Mouse (Mus musculus): ENCODE results near the gene Slc22a18. TPM values are rescaled to one million over a fixed set of nuclear protein-coding genes. Genes with fewer than 3 reads are reported as not detected.

Gene Slc22a18
- polyA plus RNA-seq (2012; rRNA removed), result 140 and 170 TPM in 2 replicates

DNA sequence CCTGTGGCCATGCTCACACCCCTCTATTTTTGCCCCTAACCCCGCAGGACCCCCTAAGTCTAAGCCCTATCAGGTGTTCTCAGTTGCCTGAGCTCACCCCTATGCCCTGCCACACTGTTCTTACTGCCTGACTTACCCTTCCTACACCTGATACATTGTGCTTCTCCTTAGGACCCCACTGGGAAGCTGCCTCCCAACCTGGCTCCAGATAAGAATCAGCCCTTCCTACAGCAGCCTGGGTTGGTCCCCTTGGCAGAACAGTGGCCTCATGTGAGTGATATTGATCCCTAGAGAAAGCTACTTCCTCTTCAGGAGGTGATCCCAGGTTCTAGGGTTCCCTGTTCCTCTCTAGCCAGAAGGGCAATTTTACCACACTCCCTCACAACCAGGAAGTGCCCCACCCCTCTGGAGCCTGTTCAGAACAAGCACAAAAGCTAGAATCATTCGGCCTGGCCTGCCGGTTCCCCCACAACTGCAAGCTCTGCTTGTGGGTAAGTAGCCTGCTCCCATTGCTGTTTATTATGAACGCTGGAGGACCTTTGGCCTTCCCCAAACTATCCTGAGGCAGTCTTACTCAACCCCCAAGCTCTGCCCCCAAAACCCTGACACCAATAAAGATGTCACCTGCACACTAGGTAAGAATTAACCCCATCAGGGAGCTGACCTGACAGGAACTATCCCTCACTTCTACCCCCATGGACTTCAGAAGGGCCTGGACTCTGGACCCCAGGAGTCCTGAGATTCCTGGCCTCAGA is at the start of gene Slc22a18:
Gene Slc22a18 (plus strand): TSS at position 390 of the 755 bp plus-strand sequence.
- DNase-seq (ENCODE audit: low read depth, low spot score), result peak; percentile 83
- 17% methylated on average over 4 of the region's 4 CpGs for WGBS

DNA sequence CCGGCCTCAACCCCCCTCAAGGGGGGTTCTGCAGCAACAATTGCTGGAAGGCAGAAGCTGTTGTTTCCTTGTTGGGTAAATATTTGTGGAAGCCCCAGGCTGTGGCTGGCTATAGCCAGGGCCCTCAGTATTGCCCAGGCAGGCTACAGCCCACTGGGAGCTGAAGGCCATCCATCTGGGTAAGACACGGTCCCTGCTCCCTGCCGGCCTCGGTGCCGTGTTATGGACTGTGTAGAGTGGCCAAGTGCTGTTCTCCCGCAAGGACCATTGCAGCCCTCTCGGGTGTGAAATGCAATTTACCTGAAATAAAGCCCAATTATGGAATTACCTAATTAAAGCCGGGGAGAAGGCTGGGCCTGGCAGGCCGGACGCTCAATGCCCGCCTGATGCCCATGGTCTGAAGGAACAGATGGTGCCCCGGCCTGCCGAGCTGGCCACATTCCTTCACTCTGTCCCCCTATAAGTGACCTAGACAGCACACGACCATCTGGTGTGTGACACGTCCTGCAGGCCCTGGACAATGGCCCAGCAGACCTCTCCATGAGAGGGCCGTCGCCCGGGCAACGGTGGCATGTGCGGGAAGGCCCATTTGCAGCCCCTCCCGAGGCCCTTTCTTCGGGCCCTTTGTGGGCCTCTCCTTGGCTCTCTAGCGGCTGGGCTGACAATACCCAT is 45.3 kb upstream of the Slc22a18 start:
- DNase-seq (ENCODE audit: low read depth, low spot score), result no peak

DNA sequence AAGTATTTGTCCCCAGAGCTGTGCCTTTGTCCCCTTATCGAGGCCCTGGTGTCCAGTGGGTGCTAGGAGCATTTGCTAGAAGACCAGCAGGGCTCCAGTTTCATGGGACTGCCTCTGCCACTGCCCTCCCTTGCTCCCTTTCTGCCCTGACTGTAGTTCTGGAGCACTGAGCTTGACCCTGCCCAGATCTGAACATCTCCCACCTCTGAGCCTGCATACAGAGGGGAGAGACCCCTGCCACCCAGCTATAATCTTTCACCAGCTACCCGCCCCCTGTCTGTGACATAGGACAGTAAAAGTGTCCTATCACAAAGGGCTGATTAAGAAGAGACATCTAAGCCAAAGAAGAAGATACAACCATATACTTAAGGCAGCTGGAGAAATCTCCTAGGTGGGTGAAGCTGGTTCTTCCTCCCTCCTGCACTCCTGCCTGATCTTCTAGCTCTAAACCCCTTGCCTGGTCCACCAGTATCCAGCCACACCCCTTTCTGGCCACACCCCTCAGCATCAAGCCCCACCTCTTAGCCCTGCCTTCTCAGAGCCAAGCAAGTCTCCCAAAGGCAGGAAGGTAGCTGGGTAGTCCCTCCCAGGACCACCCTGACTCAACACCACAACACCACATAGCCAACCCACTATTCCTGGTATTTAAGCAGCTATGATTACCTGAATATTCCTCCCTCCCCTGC is 44.6 kb upstream of the Slc22a18 start:
- WGBS, result 61% methylated on average over 2 of the region's 2 CpGs
- no peak for DNase-seq (ENCODE audit: low read depth, low spot score)

More for the DNA sequence above, 45.3 kb upstream of the Slc22a18 start:
- WGBS, result 76% methylated on average over 23 of the region's 23 CpGs

DNA sequence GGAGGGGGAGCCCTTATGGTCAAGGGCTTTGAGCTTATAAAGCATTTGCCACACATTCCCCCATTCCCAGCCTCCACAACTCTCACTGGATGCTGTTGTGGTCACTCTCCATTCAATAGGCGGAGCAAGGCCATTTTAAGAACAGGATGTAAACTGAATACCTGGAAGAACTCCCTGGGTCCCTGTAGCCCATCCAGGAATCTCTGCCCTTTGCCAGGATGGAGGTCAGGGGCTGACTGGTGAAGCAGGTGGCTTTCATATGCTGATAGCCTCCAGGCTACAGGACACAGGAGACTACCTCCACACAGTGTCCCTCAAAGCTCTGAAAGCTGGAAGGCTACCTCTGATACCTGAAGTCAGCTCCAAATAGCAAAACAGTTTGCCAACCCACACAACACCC is 40.9 kb upstream of the Slc22a18 start:
- WGBS, result 91% methylated on average over 1 of the region's 1 CpGs
- DNase-seq (ENCODE audit: low read depth, low spot score), result no peak

DNA sequence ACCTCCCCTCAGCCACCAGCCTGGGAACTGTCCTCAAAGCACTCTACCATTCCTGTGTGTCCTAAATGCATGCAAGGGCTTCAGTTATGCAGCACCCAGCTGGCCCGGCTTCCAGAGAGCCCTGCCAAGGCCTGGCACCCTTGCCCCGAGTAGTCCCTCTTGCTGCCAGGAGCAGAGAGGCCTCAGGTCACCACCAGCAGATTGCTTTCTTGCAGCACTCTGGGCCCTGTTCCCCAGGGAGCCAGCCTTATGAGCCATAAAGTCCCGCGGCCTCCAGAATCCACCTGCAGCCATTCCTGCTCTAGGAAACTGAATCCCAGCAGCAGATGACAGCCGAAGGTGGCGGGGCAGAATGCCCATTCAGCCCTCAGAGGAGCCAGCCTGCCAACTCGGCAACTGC is 40.2 kb upstream of the Slc22a18 start:
- DNase-seq (ENCODE audit: low read depth, low spot score), result no peak
- WGBS, result 49% methylated on average over 7 of the region's 7 CpGs

DNA sequence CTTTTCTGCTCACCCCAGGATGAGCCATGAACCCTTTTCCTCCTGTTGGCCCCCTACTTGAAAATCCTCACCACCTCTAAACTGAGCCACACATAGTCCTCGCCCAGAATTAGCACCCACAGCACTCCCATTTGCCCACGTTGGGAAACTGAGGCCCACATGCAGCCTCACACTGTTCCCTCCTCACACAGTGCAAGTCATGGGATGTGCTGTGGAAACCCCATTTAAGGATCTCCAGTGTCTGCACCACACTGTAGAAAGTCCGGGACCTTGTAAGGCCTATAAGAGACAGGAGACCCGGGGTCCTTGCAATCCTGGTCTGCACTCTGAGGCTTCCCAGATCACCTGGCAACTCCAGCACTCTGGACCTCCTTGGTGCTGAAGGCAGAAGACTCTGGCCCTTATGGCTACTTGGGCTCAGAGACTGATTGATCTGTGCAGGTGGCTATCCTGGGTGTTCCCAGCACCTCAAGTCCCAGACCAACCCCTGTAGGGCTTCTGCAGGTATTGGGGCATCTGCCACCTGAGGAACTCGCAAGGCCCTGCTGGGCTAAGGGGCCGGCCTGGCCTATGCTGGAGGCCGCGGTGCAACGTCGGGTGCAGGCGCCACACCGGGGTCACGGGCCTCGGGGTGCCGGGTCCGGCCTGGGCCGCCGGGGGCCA is 36.2 kb upstream of the Slc22a18 start:
- no peak for DNase-seq (ENCODE audit: low read depth, low spot score)
- 42% methylated on average over 18 of the region's 18 CpGs for WGBS

DNA sequence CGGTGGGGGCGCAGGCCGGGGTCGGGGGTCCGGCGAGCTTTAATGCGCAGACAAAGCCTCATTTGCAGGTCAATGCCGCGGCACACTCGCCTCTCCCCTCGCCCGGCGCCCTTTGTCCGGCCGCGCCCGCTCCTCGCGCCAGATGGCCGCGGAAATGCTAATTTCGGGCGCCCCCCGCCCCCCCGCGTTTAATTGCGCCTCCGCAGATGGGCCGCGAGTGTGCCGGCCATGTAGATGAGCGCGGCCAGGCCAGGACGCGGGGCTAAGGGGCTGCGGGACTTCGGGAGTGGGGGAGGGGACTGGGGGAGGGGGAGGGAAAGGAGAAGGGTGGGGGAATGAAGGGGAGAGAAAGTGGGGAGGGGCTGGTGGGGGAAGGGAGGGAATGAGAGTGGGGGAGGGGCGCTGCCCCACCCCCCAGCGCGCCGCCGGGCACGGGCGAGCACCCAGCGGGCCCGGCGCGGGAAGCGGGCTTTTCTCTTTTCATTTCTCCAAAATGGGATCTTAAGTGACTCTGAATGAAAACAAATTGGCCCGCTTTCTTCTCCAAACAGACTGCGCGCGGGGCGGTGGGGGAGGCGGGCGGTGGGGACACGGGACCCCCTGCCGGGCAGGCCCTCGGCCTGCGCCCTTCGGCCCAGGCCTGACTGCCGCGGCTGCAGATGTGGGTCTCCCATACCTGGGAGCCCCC is 35.5 kb upstream of the Slc22a18 start:
- DNase-seq (ENCODE audit: low read depth, low spot score), result no peak
- 6% methylated on average over 63 of the region's 63 CpGs for WGBS

DNA sequence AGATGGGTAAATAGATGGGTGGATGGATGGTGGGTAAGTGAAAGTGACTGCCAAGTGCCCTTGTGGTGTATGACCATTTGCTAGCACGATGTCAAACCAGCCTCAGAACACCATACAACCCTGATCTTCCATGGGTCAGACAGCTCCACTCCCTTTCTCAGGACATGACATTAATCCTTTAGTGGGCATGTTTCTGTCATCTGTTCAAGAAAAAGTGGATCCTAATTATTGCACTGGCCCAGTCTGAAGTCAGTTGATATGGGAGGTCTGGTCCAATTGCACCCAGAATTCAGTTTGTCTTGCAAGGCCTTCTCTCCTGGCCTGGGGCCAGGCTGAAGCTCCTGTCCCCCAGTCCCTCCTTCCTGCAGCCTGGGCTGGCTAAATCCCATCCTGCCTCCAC is 34.6 kb upstream of the Slc22a18 start:
- 92% methylated on average over 1 of the region's 1 CpGs for WGBS
- DNase-seq (ENCODE audit: low read depth, low spot score), result no peak

DNA sequence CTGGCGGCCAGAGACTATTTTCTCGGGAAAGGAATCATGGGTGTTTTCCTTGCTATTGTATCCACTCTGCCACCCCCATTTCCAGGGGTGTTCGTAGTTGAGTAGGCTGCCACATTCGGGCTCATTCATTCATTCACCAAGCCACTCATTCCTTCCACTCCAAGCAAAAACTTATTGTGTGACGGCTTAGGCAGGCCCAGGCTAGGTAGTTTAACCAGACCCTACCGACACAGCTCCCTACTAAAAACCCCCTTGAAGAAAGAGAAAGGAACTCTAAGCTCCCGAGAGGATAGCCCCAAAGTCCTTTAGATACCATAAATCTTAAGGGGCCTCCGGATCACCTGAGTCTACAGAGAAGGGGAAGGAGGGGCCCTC is 29.0 kb upstream of the Slc22a18 start:
- DNase-seq (ENCODE audit: low read depth, low spot score), result no peak
- WGBS, result 60% methylated on average over 8 of the region's 8 CpGs

DNA sequence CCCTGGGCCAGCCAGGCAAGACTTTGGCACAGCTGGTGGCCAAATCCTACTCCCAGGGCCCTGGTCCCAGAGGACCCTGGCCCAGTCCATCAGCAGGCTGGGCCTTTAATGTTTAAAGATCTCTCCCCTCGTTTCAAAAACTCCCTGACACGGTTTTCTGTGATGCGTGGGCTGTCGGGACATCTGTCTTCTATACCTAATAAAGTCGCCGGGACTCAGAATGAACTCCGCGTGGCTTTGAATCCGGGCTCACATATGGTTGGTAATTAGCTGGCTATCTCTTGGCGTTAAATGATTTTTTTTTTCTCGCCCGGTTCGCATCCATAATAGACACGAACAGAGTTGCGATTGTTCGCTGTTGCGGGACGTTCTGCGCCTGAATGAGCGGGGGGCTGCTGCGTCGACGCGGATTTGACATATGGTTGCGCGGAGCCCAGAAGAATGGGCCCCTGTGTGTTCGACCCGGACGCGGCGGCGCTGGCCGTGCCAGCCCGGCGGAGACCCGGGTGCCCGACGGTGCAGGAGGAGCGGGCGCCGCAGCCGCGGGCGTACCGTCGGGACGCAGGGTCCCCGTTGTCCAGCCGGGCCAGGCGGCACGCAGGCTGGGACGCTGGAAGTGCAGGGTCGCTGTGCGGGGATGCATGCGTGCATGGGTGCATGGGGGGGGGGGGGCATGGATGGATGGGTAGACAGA is 28.4 kb upstream of the Slc22a18 start:
- WGBS, result 16% methylated on average over 55 of the region's 55 CpGs
- no peak for DNase-seq (ENCODE audit: low read depth, low spot score)

DNA sequence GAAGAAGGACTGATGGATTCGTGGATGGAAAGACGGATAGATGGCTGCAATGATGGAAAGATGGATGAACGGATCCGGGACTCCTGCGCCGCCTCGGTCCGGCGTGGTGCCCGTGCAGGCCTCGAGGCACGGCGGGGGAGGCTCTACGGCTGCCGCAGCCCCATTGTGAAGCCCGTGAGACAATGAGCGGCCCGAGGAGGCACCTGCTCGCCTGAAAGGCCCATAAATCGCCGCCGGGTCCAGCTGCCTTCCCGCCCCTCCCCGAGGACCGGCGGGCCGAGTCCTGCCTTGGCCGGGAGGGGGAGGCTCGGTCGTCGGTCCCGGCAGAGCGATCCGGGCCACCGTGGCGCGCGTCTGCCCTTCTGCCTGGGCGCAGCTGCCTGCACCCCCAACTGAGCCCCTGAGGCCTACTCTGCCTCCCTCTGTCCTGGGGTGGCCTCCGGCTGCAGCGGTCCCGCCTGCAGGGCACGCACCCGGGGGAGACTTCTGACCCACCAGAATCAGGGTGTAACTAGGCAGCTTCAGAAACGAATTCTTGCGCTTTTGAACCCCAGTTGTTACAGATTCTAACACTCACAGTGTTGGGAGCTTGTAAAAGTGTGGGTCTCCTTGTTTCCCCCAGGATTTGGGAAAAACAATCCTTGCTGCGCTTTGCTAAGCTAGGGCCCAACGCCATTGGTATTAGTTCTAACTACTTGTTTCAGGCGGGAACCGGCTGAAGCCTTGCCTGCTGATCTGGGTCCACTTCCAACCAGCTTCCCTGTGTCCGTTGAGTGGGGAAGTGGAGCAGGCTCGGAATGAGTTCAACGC is 27.7 kb upstream of the Slc22a18 start:
- WGBS, result 15% methylated on average over 52 of the region's 53 CpGs
- DNase-seq (ENCODE audit: low read depth, low spot score), result no peak

DNA sequence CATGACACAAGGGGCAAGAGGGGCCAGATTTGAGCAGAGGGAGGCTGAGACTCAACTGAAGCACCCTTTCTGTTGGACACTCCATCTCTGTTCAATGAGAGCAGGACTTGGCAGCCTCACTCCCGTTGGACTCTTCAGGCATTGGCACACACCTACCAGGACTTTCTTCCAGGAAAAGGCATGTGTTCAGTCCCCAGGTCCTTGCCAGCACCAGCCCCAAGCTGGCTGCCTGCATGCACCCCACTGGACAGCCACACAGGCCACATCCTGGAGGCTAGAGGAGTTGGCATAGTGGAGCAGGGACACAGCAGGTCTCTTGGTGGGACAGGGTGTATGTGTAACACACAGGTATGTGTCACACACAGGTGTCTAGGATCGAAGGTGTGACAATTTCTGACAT is 26.4 kb upstream of the Slc22a18 start:
- no peak for DNase-seq (ENCODE audit: low read depth, low spot score)
- 51% methylated on average over 2 of the region's 2 CpGs for WGBS

DNA sequence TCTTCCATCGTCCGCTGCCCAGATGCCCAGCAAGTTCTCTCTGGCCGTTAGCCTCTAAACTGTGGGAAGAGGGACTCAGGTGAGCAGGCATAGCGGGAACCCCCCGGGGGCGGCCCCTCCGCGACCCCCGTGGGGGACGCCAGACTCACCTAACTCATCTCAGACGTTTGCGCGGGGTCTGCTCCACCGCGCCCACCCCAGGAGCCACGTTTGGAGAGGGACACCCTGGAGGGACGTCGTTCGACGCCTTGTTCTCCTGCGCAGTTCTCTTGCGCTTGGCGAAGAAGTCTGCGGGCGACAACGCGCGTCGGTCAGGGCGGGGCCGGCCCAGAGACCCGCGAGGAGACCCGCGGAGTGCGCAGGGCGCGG is 14.6 kb upstream of the Slc22a18 start:
- 28% methylated on average over 38 of the region's 38 CpGs for WGBS
- no peak for DNase-seq (ENCODE audit: low read depth, low spot score)

DNA sequence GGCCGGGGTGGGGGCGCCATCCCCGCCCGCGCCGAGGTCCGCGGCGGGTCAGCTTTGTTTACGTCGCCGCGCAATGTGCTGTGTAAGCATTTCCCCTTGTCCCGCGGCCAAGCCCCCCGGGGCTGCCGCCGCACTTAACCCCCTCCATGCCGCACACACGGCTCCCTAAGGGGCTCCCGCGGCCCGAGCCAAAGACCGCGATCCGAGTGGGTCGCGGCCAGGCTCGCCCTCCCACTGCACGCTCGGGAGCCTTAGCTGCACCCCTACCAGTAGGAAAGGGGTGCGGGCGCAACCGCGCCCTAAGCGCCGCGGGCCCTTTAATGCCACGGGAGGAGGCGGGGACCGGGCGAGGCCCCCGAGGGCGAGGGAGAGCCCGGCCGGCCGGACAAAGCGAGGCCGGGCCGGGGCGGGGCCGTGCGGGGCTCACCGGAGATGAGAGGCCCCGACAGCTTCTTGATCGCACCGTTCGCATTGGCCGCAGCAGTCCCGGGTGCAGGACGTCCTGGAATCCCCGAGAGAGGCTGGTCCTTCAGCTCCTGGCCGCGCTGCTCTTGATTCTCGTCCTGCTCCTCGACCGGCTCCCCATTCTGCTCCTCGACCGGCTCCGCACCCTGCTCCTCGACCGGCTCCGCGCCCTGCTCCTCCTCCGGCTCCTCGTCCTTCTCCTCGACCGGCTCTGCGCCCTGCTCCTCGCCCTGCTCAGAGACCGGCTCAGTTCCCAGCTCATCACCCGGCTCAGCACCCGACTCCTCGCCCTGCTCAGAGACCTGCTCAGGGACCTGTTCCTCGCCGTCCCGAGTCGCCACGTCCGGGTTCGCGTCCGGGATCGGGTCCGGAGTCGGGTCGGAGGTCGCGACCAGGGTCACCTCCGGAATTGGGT is 14.0 kb upstream of the Slc22a18 start:
- no peak for DNase-seq (ENCODE audit: low read depth, low spot score)
- 32% methylated on average over 100 of the region's 100 CpGs for WGBS

DNA sequence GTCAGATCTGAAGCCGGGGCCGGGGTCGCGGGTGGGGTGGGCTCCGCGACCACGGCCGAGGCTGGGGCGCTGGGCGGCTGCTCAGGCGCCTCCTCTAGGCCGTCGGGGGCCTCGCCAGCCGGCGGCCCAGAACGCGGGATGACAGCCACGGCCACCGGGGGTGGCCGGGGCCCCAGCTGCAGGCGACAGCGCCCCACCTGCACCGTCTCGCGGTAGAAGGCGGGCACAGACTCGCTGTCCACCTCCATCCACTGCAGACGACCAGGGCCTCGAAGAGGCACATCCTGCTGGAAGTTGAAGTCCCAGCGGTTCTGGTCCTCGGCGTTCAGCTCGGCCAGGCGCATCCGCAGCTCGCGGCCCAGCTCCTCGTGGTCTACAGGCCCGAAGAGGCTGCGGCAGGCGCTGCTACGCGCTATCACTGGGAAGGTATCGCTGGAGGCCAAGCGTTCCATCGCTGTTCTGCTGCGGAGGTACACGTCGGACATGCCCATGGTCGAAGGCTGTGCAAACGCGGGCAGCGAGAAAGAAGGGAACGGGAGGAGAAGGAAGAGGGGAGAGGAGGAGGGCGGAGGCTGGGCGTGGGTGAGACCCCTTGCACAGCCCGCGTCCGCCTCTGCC is 13.2 kb upstream of the Slc22a18 start:
- 47% methylated on average over 60 of the region's 60 CpGs for WGBS
- no peak for DNase-seq (ENCODE audit: low read depth, low spot score)

DNA sequence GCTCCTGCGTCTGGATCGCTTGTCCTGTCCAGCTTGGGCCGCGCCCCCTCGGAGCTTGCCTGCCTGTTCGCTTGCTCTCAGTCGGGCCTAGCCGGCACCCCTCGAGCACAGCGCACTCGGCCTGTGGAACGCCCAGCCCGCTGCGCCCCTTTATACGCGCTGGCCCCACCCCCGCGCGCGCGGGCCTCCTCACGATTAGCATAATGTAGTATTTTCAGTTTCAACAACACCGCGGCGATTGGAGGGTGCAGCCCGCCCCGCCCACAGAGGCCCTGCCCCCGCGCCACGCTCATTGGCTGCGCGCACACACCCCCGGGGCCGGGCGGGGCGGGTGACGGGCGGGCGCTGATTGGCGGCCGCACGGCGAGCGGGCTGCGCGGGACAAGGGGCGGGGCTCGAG is 12.7 kb upstream of the Slc22a18 start, which contains the start of gene Cdkn1c:
Gene Cdkn1c (minus strand): TSS at position 177 of the 400 bp plus-strand sequence.
- WGBS, result 27% methylated on average over 48 of the region's 48 CpGs
- no peak for DNase-seq (ENCODE audit: low read depth, low spot score)

DNA sequence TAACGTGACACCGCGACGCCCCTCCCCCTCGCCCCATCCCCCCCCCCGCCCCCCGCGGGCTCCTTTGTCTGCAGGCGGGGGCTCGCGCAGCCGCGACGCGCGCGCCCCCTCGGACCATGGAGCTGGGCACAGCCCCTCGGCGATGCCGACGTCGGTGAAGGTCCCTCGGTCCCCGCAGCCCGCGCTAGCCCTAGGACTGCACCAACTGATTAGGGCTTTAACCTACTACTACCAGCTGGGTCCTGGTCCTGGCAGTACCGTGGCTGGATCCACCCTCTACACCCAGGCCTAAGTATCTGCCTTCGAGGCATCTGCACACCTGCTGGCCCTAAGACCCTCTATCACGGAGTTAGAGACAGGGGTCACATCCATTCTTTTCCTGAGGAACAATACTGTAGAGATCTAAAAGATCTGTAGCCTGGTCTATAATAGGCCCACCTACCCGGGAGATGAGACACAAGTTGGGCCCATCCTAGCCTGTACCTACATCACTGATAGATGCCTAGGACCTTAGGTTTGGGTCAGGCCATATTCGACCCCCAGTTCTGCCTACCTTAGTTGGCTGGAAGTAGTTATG is 12.2 kb upstream of the Slc22a18 start:
- DNase-seq (ENCODE audit: low read depth, low spot score), result no peak

More for the DNA sequence above, 12.2 kb upstream of the Slc22a18 start:
- WGBS, result 27% methylated on average over 27 of the region's 32 CpGs
